Mouse (Mus musculus): ENCODE data around the gene Scrn1. TPM values are rescaled to one million over a fixed set of nuclear protein-coding genes. Genes with fewer than 3 reads are reported as not detected.

The Scrn1 gene
- total RNA-seq (2023) = not detected

DNA sequence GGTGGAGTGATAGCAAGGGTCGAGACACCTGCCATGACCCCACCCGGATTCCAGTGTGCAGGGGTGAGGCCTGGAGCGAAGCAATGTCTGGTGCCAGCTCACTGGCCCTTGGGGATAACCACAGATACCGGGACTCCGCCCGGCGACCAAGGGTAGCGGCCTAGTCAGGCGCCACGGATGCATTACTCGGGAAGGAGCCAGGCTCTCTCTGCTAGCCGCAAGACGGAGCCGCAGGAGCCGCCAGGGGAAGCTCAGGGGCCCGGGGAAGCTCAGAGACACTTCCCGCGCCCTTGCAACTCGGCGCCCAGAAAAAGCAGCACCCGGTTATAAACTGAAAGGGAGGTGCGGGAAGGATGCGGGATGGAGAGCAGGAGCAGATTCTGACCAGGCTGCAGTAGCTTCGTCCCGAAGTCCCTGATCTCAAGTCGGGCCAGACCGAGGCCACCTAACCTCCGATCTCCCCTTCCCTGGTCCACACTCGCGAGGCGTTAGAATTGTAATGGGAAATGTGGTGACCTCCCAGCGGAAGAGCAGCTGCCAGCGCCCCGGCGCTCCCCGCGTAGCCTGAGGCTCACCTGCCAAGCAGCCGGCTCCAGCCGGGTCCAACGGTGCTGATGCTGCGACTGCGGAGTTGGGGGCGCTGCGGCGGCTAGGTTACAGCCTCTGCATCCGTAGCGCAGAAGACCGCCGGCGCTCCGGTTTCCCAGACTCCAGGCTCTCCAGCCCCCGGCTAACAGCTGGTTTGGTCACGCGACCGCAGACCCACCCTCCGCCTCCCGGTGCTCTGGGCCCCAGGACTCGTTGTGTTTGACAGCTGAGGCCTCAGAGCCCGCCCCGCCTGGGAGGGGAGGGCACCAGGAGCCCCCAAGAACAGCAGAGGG lies at the start of gene Scrn1:
Gene Scrn1, minus strand, starts transcription at position 825 of the 881 bp plus-strand sequence.

DNA sequence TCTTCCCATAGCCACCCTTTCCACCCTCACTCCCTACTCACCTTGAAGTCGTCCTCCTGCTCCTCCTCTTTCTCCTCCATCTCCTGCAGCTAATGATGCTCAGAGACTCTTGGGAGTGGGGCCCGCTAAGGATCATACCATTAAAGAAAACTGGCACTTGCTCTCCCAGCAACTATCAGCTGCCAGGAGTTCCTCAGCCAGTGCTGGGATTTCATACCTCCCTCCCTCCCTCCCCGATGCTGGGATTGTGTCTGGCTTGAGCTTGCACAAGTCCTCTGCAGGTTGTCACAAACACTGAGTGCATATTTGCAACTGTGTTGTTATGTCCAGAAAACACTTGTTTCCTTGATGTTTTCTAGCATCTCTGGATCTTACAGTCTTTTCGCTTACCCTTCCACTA lies 30.9 kb upstream of the Scrn1 start, which contains the start of gene Fkbp14:
Gene Fkbp14, minus strand, starts transcription at position 101 of the 400 bp plus-strand sequence.

DNA sequence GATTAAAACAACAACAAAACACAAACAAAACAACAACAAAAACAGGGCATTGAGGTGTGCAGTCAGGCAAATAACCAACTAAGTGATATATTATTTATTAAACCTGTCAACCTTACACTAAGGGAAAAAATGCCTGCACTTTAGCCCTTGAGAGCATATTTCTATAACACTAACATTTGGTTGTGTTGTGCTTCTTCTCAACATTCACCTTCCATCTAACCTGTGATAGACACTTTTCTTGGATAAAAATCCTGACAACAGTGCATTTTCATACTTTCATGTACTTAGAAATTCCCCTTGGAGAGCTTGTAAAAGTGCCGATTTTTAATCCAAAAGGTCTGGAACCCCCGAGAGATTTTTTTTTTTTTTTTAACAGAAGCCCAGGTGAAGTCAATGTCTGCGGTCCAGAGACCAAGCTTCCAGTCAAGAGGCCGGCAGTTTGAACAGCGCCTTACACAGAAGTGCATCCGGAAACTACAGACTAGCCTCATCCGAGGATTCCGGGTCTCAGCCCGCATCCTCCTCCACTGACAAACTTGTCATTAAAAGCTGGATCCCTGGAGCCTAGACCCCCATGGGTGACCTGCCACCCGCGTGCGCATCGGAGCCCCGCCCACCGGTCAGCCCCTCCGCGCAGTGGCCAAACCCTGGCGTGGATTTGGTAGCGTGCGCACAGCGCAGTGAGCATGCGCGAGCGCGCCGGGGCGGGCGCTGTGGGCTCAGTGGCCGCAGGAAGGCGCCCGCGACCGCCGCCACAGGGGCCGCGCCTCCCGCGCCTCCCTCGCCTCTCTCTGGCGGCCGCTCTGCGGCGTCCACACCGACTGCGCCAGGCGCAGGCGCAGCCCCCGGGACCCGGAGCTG lies 28.4 kb upstream of the Scrn1 start, which contains the start of gene Plekha8:
Gene Plekha8, plus strand, starts transcription at position 643 of the 861 bp plus-strand sequence.

Other genes with a start within 250 kb of the Scrn1 start
- gene Prr15, start 240.7 kb downstream of the Scrn1 start, total RNA-seq (2023) = under 1 TPM in 1 of 2 experiments, not detected in 1; 0.33 TPM
- gene Wipf3, start 136.9 kb downstream of the Scrn1 start, total RNA-seq (2023) = not detected
- gene Plekha8, start 28.6 kb upstream of the Scrn1 start, total RNA-seq (2023) = 1 to 10 TPM; 4.0 to 4.5 TPM
- gene Fkbp14, start 30.8 kb upstream of the Scrn1 start, total RNA-seq (2023) = under 1 TPM; 0.22 to 0.44 TPM
- 1 to 10 TPM; 3.2 to 4.2 TPM for gene Mturn, start 115.1 kb upstream of the Scrn1 start, total RNA-seq (2023)

Measured in neutrophil, adult 59 days (primary cell).